Mouse (Mus musculus) midbrain, embryonic 11.5 days (tissue): ENCODE results near the gene Bicc1. TPM values are rescaled to one million over a fixed set of nuclear protein-coding genes. Genes with fewer than 3 reads are reported as not detected.
A peak's percentile ranks its signal among the peaks of the same experiment; 100 is the strongest.

Experiments used
- ATAC-seq: fragments of 200-750 bp; cut with Nextera tagmentation; 2 replicates; pipeline ENCODE4 v1.8.0; 2017; ENCODE audit warnings: moderate TSS enrichment, moderate library complexity; ENCODE audit not compliant: low FRiP score
- DNase-seq: peaks from one replicate; pipeline ENCODE4 v3.0.0; 2015; ENCODE audit warnings: low spot score; ENCODE audit errors: missing footprints
- H3K27ac ChIP-seq: fragments of 300-500 bp; sonication (generic); 2 replicates; pipeline ENCODE4 v1.5.1; 2014; ENCODE audit warnings: low read depth, low read length
- H3K27me3 ChIP-seq: fragments of 300-500 bp; sonication (generic); 2 replicates; pipeline ENCODE4 v1.6.1; 2014; ENCODE audit warnings: mild to moderate bottlenecking, low read length, moderate library complexity, mixed read lengths; ENCODE audit not compliant: control insufficient read depth, insufficient read depth
- H3K36me3 ChIP-seq: fragments of 300-500 bp; sonication (generic); 2 replicates; pipeline ENCODE4 v1.6.1; 2014; ENCODE audit warnings: mild to moderate bottlenecking, low read length, moderate library complexity, mixed read lengths; ENCODE audit not compliant: control insufficient read depth, insufficient read depth
- H3K4me1 ChIP-seq: fragments of 300-500 bp; sonication (generic); 2 replicates; pipeline ENCODE4 v1.6.1; 2014; ENCODE audit warnings: low read length; ENCODE audit not compliant: control insufficient read depth, insufficient read depth
- H3K4me2 ChIP-seq: fragments of 300-500 bp; sonication (generic); 2 replicates; pipeline ENCODE4 v1.6.1; 2014; ENCODE audit warnings: mild to moderate bottlenecking, moderate library complexity
- H3K4me3 ChIP-seq: fragments of 300-500 bp; sonication (generic); 2 replicates; pipeline ENCODE4 v1.5.1; 2014; ENCODE audit warnings: low read depth, low read length
- H3K9ac ChIP-seq: fragments of 300-500 bp; sonication (generic); 2 replicates; pipeline ENCODE4 v1.6.1; 2014; ENCODE audit warnings: low read length
- H3K9me3 ChIP-seq: fragments of 300-500 bp; sonication (generic); 2 replicates; pipeline ENCODE4 v1.6.1; 2016; ENCODE audit warnings: low read length; ENCODE audit not compliant: control insufficient read depth
- WGBS: fragments of 180-500 bp; shearing (Covaris S2); extraction: QIAGEN DNeasy Blood & Tissue Kit; methylation state at CpG from one replicate; pipeline ENCODE4 v1.1.7; 2014; 5-methylcytosine and 5-hydroxymethylcytosine counted together
- polyA plus RNA-seq: library from polyadenylated mRNA; unstranded; fragments of >200 nt; fragmentation: Nextera tagmentation; extraction: Ambion mirVana; gene quantifications from 2 replicates; pipeline ENCODE4 v1.2.1, GENCODE M21; 2014

The Bicc1 gene
- polyA plus RNA-seq, 1 experiment from 2014 or later, result 9.2 TPM

GRCm38 (mm10) chr10:71009771-71010496 lies 149.6 kb downstream of the Bicc1 start:
- WGBS, result 95% methylated on average over 19 of the region's 19 CpGs
- Histone ChIP-seq H3K4me3 (no peak overlapping the region), H3K36me3 (no peaks in the 10 kb centered on the region), H3K9me3 (no peaks in the 10 kb centered on the region), H3K27me3 (no peaks in the 10 kb centered on the region), H3K4me1 (no peaks in the 10 kb centered on the region), H3K4me2 (no peak overlapping the region), H3K9ac (no peak overlapping the region), H3K27ac (no peak overlapping the region)
- DNase-seq, result no peak
- ATAC-seq, result no peak

- Histone ChIP-seq H3K9ac (no peak overlapping the region), H3K4me2 (no peak overlapping the region), H3K27ac (no peak overlapping the region), H3K9me3 (no peaks in the 10 kb centered on the region), H3K4me1 (no peaks in the 10 kb centered on the region), H3K36me3 (no peaks in the 10 kb centered on the region), H3K4me3 (no peak overlapping the region), H3K27me3 (no peaks in the 10 kb centered on the region)
- 94% methylated on average over 11 of the region's 11 CpGs for WGBS
- ATAC-seq (no peak), DNase-seq (no peak)
Measured at GRCm38 (mm10) chr10:71008721-71009120, 150.8 kb downstream of the Bicc1 start.

- H3K27ac ChIP-seq, result no peak overlapping the region
- H3K9me3 ChIP-seq, result no peaks in the 10 kb centered on the region
- H3K4me1 ChIP-seq, result no peaks in the 10 kb centered on the region
- no peak overlapping the region for H3K4me3 ChIP-seq
- WGBS, result 75% methylated on average over 9 of the region's 9 CpGs
- no peak overlapping the region for H3K4me2 ChIP-seq
- DNase-seq (no peak), ATAC-seq (no peak)
- no peaks in the 10 kb centered on the region for H3K36me3 ChIP-seq
- H3K9ac ChIP-seq, result no peak overlapping the region
- no peaks in the 10 kb centered on the region for H3K27me3 ChIP-seq
Measured at GRCm38 (mm10) chr10:71007956-71008355, 151.5 kb downstream of the Bicc1 start.

GRCm38 (mm10) chr10:71007516-71007915 lies 152.0 kb downstream of the Bicc1 start:
- no peak overlapping the region for H3K27ac ChIP-seq
- H3K27me3 ChIP-seq, result no peaks in the 10 kb centered on the region
- no peak for ATAC-seq
- DNase-seq, result no peak
- H3K4me1 ChIP-seq, result no peaks in the 10 kb centered on the region
- H3K9ac ChIP-seq, result no peak overlapping the region
- H3K4me2 ChIP-seq, result no peak overlapping the region
- H3K36me3 ChIP-seq, result no peaks in the 10 kb centered on the region
- no peaks in the 10 kb centered on the region for H3K9me3 ChIP-seq
- 90% methylated on average over 5 of the region's 5 CpGs for WGBS
- no peak overlapping the region for H3K4me3 ChIP-seq

- no peak overlapping the region for H3K4me3 ChIP-seq
- DNase-seq, result no peak
- WGBS, result 91% methylated on average over 3 of the region's 3 CpGs
Measured at GRCm38 (mm10) chr10:71007001-71007400, 152.5 kb downstream of the Bicc1 start.

GRCm38 (mm10) chr10:71002871-71003270 lies 156.6 kb downstream of the Bicc1 start:
- H3K4me2 ChIP-seq, result no peak overlapping the region
- H3K9me3 ChIP-seq, result no peaks in the 10 kb centered on the region
- no peak overlapping the region for H3K9ac ChIP-seq
- H3K4me1 ChIP-seq, result no peaks in the 10 kb centered on the region
- ATAC-seq (no peak), DNase-seq (peak; percentile 56)
- H3K4me3 ChIP-seq, result no peak overlapping the region
- H3K27ac ChIP-seq, result no peak overlapping the region
- WGBS, result 84% methylated on average over 2 of the region's 2 CpGs
- no peaks in the 10 kb centered on the region for H3K27me3 ChIP-seq
- H3K36me3 ChIP-seq, result no peaks in the 10 kb centered on the region

More at GRCm38 (mm10) chr10:71007001-71007400, 152.5 kb downstream of the Bicc1 start:
- Histone ChIP-seq H3K4me2 (no peak overlapping the region), H3K27me3 (no peaks in the 10 kb centered on the region), H3K4me1 (no peaks in the 10 kb centered on the region), H3K27ac (no peak overlapping the region), H3K9me3 (no peaks in the 10 kb centered on the region), H3K9ac (no peak overlapping the region), H3K36me3 (no peaks in the 10 kb centered on the region)
- ATAC-seq, result no peak

- 93% methylated on average over 4 of the region's 4 CpGs for WGBS
- Histone ChIP-seq H3K4me1 (no peaks in the 10 kb centered on the region), H3K9me3 (no peaks in the 10 kb centered on the region), H3K9ac (no peak overlapping the region), H3K4me2 (no peak overlapping the region), H3K27ac (no peak overlapping the region), H3K36me3 (no peaks in the 10 kb centered on the region), H3K27me3 (no peaks in the 10 kb centered on the region), H3K4me3 (no peak overlapping the region)
- no peak for ATAC-seq
- DNase-seq, result peak; percentile 64
Measured at GRCm38 (mm10) chr10:71002186-71002585, 157.3 kb downstream of the Bicc1 start.

GRCm38 (mm10) chr10:70998136-70998535 lies 161.4 kb downstream of the Bicc1 start:
- no peaks in the 10 kb centered on the region for H3K27me3 ChIP-seq
- WGBS, result 48% methylated on average over 4 of the region's 4 CpGs
- no peak overlapping the region for H3K9ac ChIP-seq
- H3K36me3 ChIP-seq, result no peaks in the 10 kb centered on the region
- no peaks in the 10 kb centered on the region for H3K4me1 ChIP-seq
- DNase-seq (peak; percentile 87), ATAC-seq (no peak)
- no peak overlapping the region for H3K4me2 ChIP-seq
- H3K4me3 ChIP-seq, result no peak overlapping the region
- H3K9me3 ChIP-seq, result no peaks in the 10 kb centered on the region
- no peak overlapping the region for H3K27ac ChIP-seq

GRCm38 (mm10) chr10:70996051-70996450 lies 163.4 kb downstream of the Bicc1 start:
- no peaks in the 10 kb centered on the region for H3K9me3 ChIP-seq
- no peaks in the 10 kb centered on the region for H3K4me1 ChIP-seq
- no peak overlapping the region for H3K9ac ChIP-seq
- H3K4me3 ChIP-seq, result no peak overlapping the region
- H3K27ac ChIP-seq, result no peak overlapping the region
- H3K36me3 ChIP-seq, result no peaks in the 10 kb centered on the region
- H3K4me2 ChIP-seq, result no peak overlapping the region
- H3K27me3 ChIP-seq, result no peaks in the 10 kb centered on the region
- 98% methylated on average over 9 of the region's 9 CpGs for WGBS
- ATAC-seq (no peak), DNase-seq (no peak)
